Comparison of ENCODE assay signal across 8 mouse cellular contexts in the genomic region with DNA sequence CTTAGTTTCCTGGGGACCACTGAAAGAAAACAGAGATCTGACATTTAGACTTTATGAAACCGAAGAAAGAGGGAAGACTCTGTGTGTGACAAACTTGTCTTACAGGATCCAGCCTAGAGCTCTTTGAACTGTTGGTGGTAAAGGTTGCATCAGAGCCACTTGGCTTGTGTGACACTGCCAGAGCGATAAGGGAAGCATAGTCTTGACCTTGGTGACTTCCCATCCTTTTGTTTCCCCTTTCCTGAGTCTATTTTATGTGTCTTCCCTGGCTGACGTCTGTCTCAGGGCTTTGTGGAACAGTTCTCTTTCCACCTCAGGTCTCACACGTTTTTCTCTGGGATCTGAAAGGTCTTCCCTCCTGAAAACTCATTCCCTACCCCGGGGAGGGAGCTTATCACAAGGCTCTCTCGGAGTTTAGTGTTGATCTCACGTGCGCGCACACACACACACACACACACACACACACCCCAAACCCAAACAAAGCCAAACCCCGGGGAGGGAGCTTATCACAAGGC. TPM values are rescaled to one million over a fixed set of nuclear protein-coding genes. Genes with fewer than 3 reads are reported as not detected.
DNase-seq lines count a peak whose midpoint lies in the region; ATAC-seq and TF ChIP-seq lines count a peak whose summit lies in the region.

No protein-coding gene starts in this region.

- no peaks in the 10 kb centered on the region for H3K9me3 ChIP-seq in hindbrain, embryonic 15.5 days
- no peaks in the 10 kb centered on the region for H3K9me3 ChIP-seq in hindbrain, embryonic 10.5 days
- no peaks in the 10 kb centered on the region for H3K9me3 ChIP-seq in G1E (replicated peaks)
- no peaks in the 10 kb centered on the region for H3K9me3 ChIP-seq in heart, postnatal 0 days (replicated peaks; ENCODE audit: control insufficient read depth, low read length)
- no peaks in the 10 kb centered on the region for H3K9me3 ChIP-seq in forebrain, postnatal 0 days (ENCODE audit: low read length)

- H3K4me2 ChIP-seq in hindbrain, embryonic 15.5 days = no peak overlapping the region
- H3K4me2 ChIP-seq in heart, postnatal 0 days (ENCODE audit: low read depth, low read length) = peak overlapping the region; percentile 58
- H3K4me2 ChIP-seq in forebrain, postnatal 0 days (ENCODE audit: low read depth) = no peak overlapping the region

- no peak overlapping the region for H3K9ac ChIP-seq in hindbrain, embryonic 15.5 days
- H3K9ac ChIP-seq in heart, postnatal 0 days (replicated peaks; ENCODE audit: low read depth, low read length) = peak overlapping the region; percentile 31; the same call in 1 of the 2 replicates
- no peak overlapping the region for H3K9ac ChIP-seq in forebrain, postnatal 0 days

- no peak overlapping the region for H3K4me3 ChIP-seq in hindbrain, embryonic 15.5 days
- H3K4me3 ChIP-seq in hindbrain, embryonic 10.5 days = no peak overlapping the region
- H3K4me3 ChIP-seq in G1E (ENCODE audit: low read depth, low read length) = peak overlapping the region; percentile 63; the same call in 1 of the 2 replicates
- no peak overlapping the region for H3K4me3 ChIP-seq in heart, postnatal 0 days (ENCODE audit: low read depth, low read length)
- H3K4me3 ChIP-seq in forebrain, postnatal 0 days (ENCODE audit: low read depth, low read length) = no peak overlapping the region

- TF ChIP-seq CTCF in G1E (IDR thresholded peaks at IDR 0.05; ENCODE audit: low read depth, low read length) = no peak
- TF ChIP-seq CTCF in heart, postnatal 0 days (IDR thresholded peaks at IDR 0.05; ENCODE audit: low read depth) = no peak
- no peak for TF ChIP-seq CTCF in forebrain, postnatal 0 days (IDR thresholded peaks at IDR 0.05; ENCODE audit: low read depth)

- TF ChIP-seq EP300 in heart, postnatal 0 days (IDR thresholded peaks at IDR 0.05; ENCODE audit: low read depth) = no peak

- H3K36me3 ChIP-seq in hindbrain, embryonic 15.5 days = no peaks in the 10 kb centered on the region
- H3K36me3 ChIP-seq in hindbrain, embryonic 10.5 days = no peaks in the 10 kb centered on the region
- peaks cover 13% of the 10 kb centered on the region for H3K36me3 ChIP-seq in G1E (replicated peaks)
- H3K36me3 ChIP-seq in heart, postnatal 0 days (replicated peaks; ENCODE audit: control insufficient read depth, insufficient read depth, low read length) = no peaks in the 10 kb centered on the region
- H3K36me3 ChIP-seq in forebrain, postnatal 0 days (ENCODE audit: insufficient read depth) = no peaks in the 10 kb centered on the region

- H3K27me3 ChIP-seq in hindbrain, embryonic 15.5 days = no peaks in the 10 kb centered on the region
- H3K27me3 ChIP-seq in hindbrain, embryonic 10.5 days (ENCODE audit: insufficient read depth, poor library complexity, severe bottlenecking) = no peaks in the 10 kb centered on the region
- no peaks in the 10 kb centered on the region for H3K27me3 ChIP-seq in G1E (ENCODE audit: insufficient read depth, low read length)
- H3K27me3 ChIP-seq in heart, postnatal 0 days (ENCODE audit: control insufficient read depth, insufficient read depth, low read length) = no peaks in the 10 kb centered on the region
- H3K27me3 ChIP-seq in forebrain, postnatal 0 days (ENCODE audit: insufficient read depth, low read length) = no peaks in the 10 kb centered on the region

- H3K27ac ChIP-seq in hindbrain, embryonic 15.5 days (replicated peaks) = 0 out of 2 replicates have a peak overlapping the region, but pooled peaks have one; percentile 4
- H3K27ac ChIP-seq in hindbrain, embryonic 10.5 days = no peak overlapping the region
- H3K27ac ChIP-seq in heart, postnatal 0 days (ENCODE audit: low read depth) = peak overlapping the region; percentile 82
- H3K27ac ChIP-seq in forebrain, postnatal 0 days (ENCODE audit: low read depth, low read length) = no peak overlapping the region

- H3K4me1 ChIP-seq in hindbrain, embryonic 15.5 days (replicated peaks) = peaks cover 31% of the 10 kb centered on the region
- H3K4me1 ChIP-seq in hindbrain, embryonic 10.5 days (replicated peaks) = peaks cover 31% of the 10 kb centered on the region
- H3K4me1 ChIP-seq in G1E (ENCODE audit: insufficient read depth, low read depth, low read length) = peaks cover 60% of the 10 kb centered on the region
- peaks cover 36% of the 10 kb centered on the region for H3K4me1 ChIP-seq in heart, postnatal 0 days (ENCODE audit: control insufficient read depth, insufficient read depth)
- H3K4me1 ChIP-seq in forebrain, postnatal 0 days (ENCODE audit: insufficient read depth) = peaks cover 19% of the 10 kb centered on the region; the same call in 1 of the 2 replicates

- WGBS in hindbrain, embryonic 15.5 days = 39% methylated on average over 10 of the region's 10 CpGs
- 41% methylated on average over 10 of the region's 10 CpGs for whole genome bisulfite sequencing in hindbrain, embryonic 10.5 days
- WGBS in heart, postnatal 0 days = 9% methylated on average over 10 of the region's 10 CpGs
- WGBS in forebrain, postnatal 0 days = 50% methylated on average over 10 of the region's 10 CpGs

- DNase-seq in hindbrain, embryonic 10.5 days (ENCODE audit: low spot score) = no peak
- DNase-seq in G1E (ENCODE audit: low spot score) = peak; percentile 26
- DNase-seq in heart, postnatal 0 days (ENCODE audit: low spot score) = peak; percentile 70
- DNase-seq in ovary, adult 18-20 months (ENCODE audit: low spot score) = no peak
- no peak for DNase-seq in forebrain, postnatal 0 days
- DNase-seq in ovary, postnatal 14 days (ENCODE audit: low spot score) = no peak

- no peak for ATAC-seq in hindbrain, embryonic 15.5 days (ENCODE audit: low FRiP score, low read depth)
- ATAC-seq in G1E (ENCODE audit: extremely low read depth, insufficient number of reproducible peaks, low FRiP score, poor library complexity, severe bottlenecking) = peak; percentile 30; the same call in 1 of the 2 replicates
- no peak for ATAC-seq in heart, postnatal 0 days (ENCODE audit: insufficient read depth, low read depth)
- peak; percentile 54 for ATAC-seq in megakaryocyte progenitor cell, adult 5-6 weeks (replicated peaks; ENCODE audit: poor library complexity)
- no peak for ATAC-seq in forebrain, postnatal 0 days

RNA-seq across cellular contexts. Expression of gene Kat2b, which starts 3.8 kb away (rescaled TPM):
- polyA plus RNA-seq in hindbrain, embryonic 15.5 days (2015; fragmentation: Nextera tagmentation; extraction: Ambion mirVana) = 5.7 and 6.3 TPM in 2 replicates
- polyA plus RNA-seq in hindbrain, embryonic 10.5 days (2016; fragmentation: Nextera tagmentation; extraction: Ambion mirVana) = 2.5 TPM in 2 replicates
- 27.1 and 27.7 TPM in 2 replicates for total RNA-seq in G1E (2014; fragmentation: Nextera tagmentation)
- 34.7 and 52.2 TPM in 2 replicates for total RNA-seq in G1E (2017)
- polyA plus RNA-seq in G1E (2012) = 2.1 and 2.4 TPM in 2 replicates
- total RNA-seq in heart, postnatal 0 days (2014; rRNA removed; ENCODE audit: low replicate concordance) = 65.1 and 71.3 TPM in 2 replicates
- polyA plus RNA-seq in heart, postnatal 0 days (2015; fragmentation: Nextera tagmentation; extraction: Ambion mirVana) = 11.0 and 12.1 TPM in 2 replicates
- 19.8 and 20.1 TPM in 2 replicates for total RNA-seq in megakaryocyte progenitor cell, adult 5-6 weeks (2015)
- 23.6 and 37.0 TPM in 2 replicates for total RNA-seq in megakaryocyte progenitor cell, adult 5-6 weeks (2017)
- 19.7 and 20.9 TPM in 2 replicates for total RNA-seq in forebrain, postnatal 0 days (2014; rRNA removed)
- polyA plus RNA-seq in forebrain, postnatal 0 days (2015; fragmentation: Nextera tagmentation; extraction: Ambion mirVana) = 1.7 and 2.4 TPM in 2 replicates

RNA-seq across cellular contexts. Expression of gene Pp2d1, which starts 31.2 kb away (rescaled TPM):
- 0.26 and 0.35 TPM in 2 replicates for polyA plus RNA-seq in hindbrain, embryonic 15.5 days (2015; fragmentation: Nextera tagmentation; extraction: Ambion mirVana)
- polyA plus RNA-seq in hindbrain, embryonic 10.5 days (2016; fragmentation: Nextera tagmentation; extraction: Ambion mirVana) = 0.18 and 0.29 TPM in 2 replicates
- total RNA-seq in G1E (2014; fragmentation: Nextera tagmentation) = not detected in 2 replicates
- total RNA-seq in G1E (2017) = 0.06 and 0.11 TPM in 2 replicates
- polyA plus RNA-seq in G1E (2012) = not detected in 2 replicates
- total RNA-seq in heart, postnatal 0 days (2014; rRNA removed; ENCODE audit: low replicate concordance) = not detected in 2 replicates
- polyA plus RNA-seq in heart, postnatal 0 days (2015; fragmentation: Nextera tagmentation; extraction: Ambion mirVana) = 0.14 TPM in 1 of 2 replicates, not detected in the other
- total RNA-seq in megakaryocyte progenitor cell, adult 5-6 weeks (2015) = not detected in 2 replicates
- total RNA-seq in megakaryocyte progenitor cell, adult 5-6 weeks (2017) = 0.04 TPM in 1 of 2 replicates, not detected in the other
- not detected in 2 replicates for total RNA-seq in forebrain, postnatal 0 days (2014; rRNA removed)
- polyA plus RNA-seq in forebrain, postnatal 0 days (2015; fragmentation: Nextera tagmentation; extraction: Ambion mirVana) = 0.14 and 0.41 TPM in 2 replicates

Comparison
In these comparisons a context has a peak if more than half of its experiments do, and no peak if none do; other contexts are left out.
1. H3K27ac ChIP-seq: peak in hindbrain, embryonic 15.5 days (single experiment) and heart, postnatal 0 days (single experiment); none in hindbrain, embryonic 10.5 days (single experiment) and forebrain, postnatal 0 days (single experiment).
2. ATAC-seq: peak in G1E (single experiment) and megakaryocyte progenitor cell, adult 5-6 weeks (single experiment); none in hindbrain, embryonic 15.5 days (single experiment), heart, postnatal 0 days (single experiment) and forebrain, postnatal 0 days (single experiment).
3. DNase-seq: peak in G1E (single experiment) and heart, postnatal 0 days (single experiment); none in hindbrain, embryonic 10.5 days (single experiment), ovary, adult 18-20 months (single experiment), forebrain, postnatal 0 days (single experiment) and ovary, postnatal 14 days (single experiment).